Mouse (Mus musculus) neutrophil, adult 5-6 weeks (primary cell): ENCODE measurements at regions not wholly inside any gene's neighbourhood (a gene's known extent, or its start where the extent isn't known, plus 50 kb on each side); places are given as distances from the start of the nearest gene placed in this dataset.

Source experiments
- ATAC-seq: fragments of 151-379, 151-347 bp; 2 replicates; pipeline ENCODE4 v1.8.0; 2017; ENCODE audit warnings: mild to moderate bottlenecking, moderate TSS enrichment; ENCODE audit not compliant: insufficient number of reproducible peaks, poor library complexity, low FRiP score, severe bottlenecking; ENCODE audit errors: extremely low read depth

GRCm38 (mm10) chr19:53447754-53448153 lies 57.4 kb upstream of the Smndc1 start:
- ATAC-seq, result no peak

- peak; percentile 18; the same call in 1 of the 2 replicates for ATAC-seq
These were observed 55.8 kb upstream of the Smndc1 start for GRCm38 (mm10) chr19:53446216-53446615.

- ATAC-seq, result no peak
These were observed 54.3 kb upstream of the Smndc1 start for GRCm38 (mm10) chr19:53444646-53445045.

GRCm38 (mm10) chr19:53442756-53443654 lies 52.6 kb upstream of the Smndc1 start:
- ATAC-seq, result peak; percentile 16; the same call in 1 of the 2 replicates

GRCm38 (mm10) chr19:53442132-53442610 lies 51.8 kb upstream of the Smndc1 start:
- no peak for ATAC-seq

GRCm38 (mm10) chr19:53441449-53442131 lies 51.2 kb upstream of the Smndc1 start:
- ATAC-seq, result peak; percentile 64

GRCm38 (mm10) chr19:53440327-53441055 lies 50.1 kb upstream of the Smndc1 start:
- ATAC-seq, result no peak
